Mouse (Mus musculus) heart, embryonic 12.5 days (tissue): ENCODE data around the gene Eya2. TPM values are rescaled to one million over a fixed set of nuclear protein-coding genes. Genes with fewer than 3 reads are reported as not detected.

Experiments used
- ATAC-seq: fragments of 200-750 bp; cut with Nextera tagmentation; 2 replicates; pipeline ENCODE4 v1.8.0; 2017; ENCODE audit warnings: moderate TSS enrichment, moderate library complexity; ENCODE audit not compliant: insufficient number of reproducible peaks, low FRiP score
- H3K27ac ChIP-seq: fragments of 300-500 bp; sonication (generic); 2 replicates; pipeline ENCODE4 v1.5.1; 2016; ENCODE audit warnings: mild to moderate bottlenecking, moderate library complexity; ENCODE audit not compliant: poor library complexity, severe bottlenecking
- H3K27me3 ChIP-seq: fragments of 300-500 bp; sonication (generic); replicated peaks from 2 replicates; pipeline ENCODE4 v1.6.1; 2016; ENCODE audit warnings: mild to moderate bottlenecking, moderate library complexity
- H3K36me3 ChIP-seq: fragments of 300-500 bp; sonication (generic); 2 replicates; pipeline ENCODE4 v1.6.1; 2016; ENCODE audit warnings: mild to moderate bottlenecking, moderate library complexity
- H3K4me1 ChIP-seq: fragments of 300-500 bp; sonication (generic); replicated peaks from 2 replicates; pipeline ENCODE4 v1.6.1; 2016; ENCODE audit warnings: mild to moderate bottlenecking
- H3K4me2 ChIP-seq: fragments of 300-500 bp; sonication (generic); 2 replicates; pipeline ENCODE4 v1.6.1; 2016; ENCODE audit warnings: mild to moderate bottlenecking, moderate library complexity
- H3K4me3 ChIP-seq: fragments of 300-500 bp; sonication (generic); 2 replicates; pipeline ENCODE4 v1.5.1; 2016; ENCODE audit warnings: mild to moderate bottlenecking
- H3K9ac ChIP-seq: fragments of 300-500 bp; sonication (generic); 2 replicates; pipeline ENCODE4 v1.6.1; 2016; ENCODE audit warnings: mild to moderate bottlenecking, moderate library complexity
- H3K9me3 ChIP-seq: fragments of 300-500 bp; sonication (generic); replicated peaks from 2 replicates; pipeline ENCODE4 v1.6.1; 2016; ENCODE audit warnings: mild to moderate bottlenecking, moderate library complexity
- WGBS: fragments of 180-500 bp; shearing (Covaris S2); methylation state at CpG from one replicate; pipeline ENCODE4 v1.1.7; 2016; 5-methylcytosine and 5-hydroxymethylcytosine counted together
- polyA plus RNA-seq: library from polyadenylated mRNA; unstranded; fragments of >200 nt; fragmentation: Nextera tagmentation; extraction: Ambion mirVana; gene quantifications from 2 replicates; pipeline ENCODE4 v1.2.1, GENCODE M21; 2016

Eya2 gene
- polyA plus RNA-seq, 1 experiment from 2014 or later, result 0.13 TPM

DNA sequence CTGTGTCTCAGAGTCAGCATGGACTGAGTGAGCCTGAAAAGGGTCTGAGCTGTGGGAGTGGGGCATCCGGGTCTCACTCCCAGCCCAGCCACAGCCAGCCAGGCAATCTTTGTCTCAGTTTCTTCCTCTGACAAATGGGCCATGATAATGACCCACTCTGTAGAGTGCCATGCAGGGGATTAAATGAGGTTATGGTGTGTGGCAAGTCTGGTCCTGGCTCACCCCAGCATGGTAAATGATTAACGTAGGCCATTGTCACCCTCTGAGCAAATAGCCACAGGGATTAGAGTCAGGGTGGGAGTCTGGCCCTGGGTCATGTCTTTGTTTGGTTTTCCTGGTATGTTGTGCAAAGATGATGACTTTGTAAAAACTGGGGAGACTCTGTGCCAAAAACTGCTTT, 72.3 kb downstream of the Eya2 start:
- Histone ChIP-seq H3K4me3 (no peak overlapping the region), H3K9me3 (peaks cover 1% of the 10 kb centered on the region; the same call in 1 of the 2 replicates), H3K36me3 (no peaks in the 10 kb centered on the region), H3K4me2 (no peak overlapping the region), H3K4me1 (no peaks in the 10 kb centered on the region), H3K27me3 (no peaks in the 10 kb centered on the region), H3K27ac (no peak overlapping the region), H3K9ac (no peak overlapping the region)
- ATAC-seq, result no peak
- WGBS, result 71% methylated on average over 2 of the region's 2 CpGs

DNA sequence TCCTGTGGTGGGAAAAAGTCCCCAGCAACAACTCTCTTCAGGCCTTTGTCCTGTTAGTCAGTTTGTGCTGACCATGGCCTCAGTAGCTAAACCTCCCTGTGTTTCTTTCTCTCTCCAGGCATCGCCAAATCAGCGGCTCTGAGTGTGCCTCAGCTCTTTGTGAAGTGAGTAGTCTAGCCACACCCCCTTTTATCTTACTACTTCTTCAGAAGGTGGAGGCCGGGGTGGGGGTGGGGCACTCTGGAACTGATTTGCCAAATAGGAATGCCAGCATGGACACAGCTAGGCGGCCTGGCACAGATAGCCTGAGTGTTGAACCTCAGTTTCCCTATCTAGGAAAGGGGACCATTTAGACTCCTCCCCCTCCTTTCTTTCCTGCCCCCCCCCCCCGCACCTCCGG, 87.9 kb downstream of the Eya2 start:
- Histone ChIP-seq H3K36me3 (no peaks in the 10 kb centered on the region), H3K9ac (no peak overlapping the region), H3K27me3 (peaks cover 3% of the 10 kb centered on the region), H3K9me3 (0 out of 2 replicates have a peak, but pooled peaks cover 4% of the 10 kb centered on the region), H3K27ac (no peak overlapping the region), H3K4me1 (no peaks in the 10 kb centered on the region), H3K4me3 (no peak overlapping the region), H3K4me2 (no peak overlapping the region)
- WGBS, result 39% methylated on average over 5 of the region's 6 CpGs
- no peak for ATAC-seq

DNA sequence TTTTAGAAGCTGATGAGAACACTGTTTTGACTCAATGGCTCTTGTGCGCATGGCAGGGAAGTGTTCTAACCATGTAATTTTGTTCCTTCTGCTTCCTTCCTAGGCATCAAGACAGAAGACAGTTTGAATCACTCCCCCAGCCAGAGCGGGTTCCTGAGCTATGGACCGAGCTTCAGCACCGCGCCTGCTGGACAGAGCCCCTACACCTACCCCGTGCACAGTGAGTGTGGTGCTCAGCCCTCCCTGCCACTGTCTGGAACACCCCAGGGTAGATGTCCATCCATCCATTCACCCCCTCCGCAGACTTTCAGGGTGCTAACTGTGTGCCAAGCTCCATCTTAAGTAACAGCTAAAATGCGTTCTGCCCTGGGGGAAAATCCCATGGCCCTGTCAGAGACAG, 92.7 kb downstream of the Eya2 start:
- Histone ChIP-seq H3K36me3 (no peaks in the 10 kb centered on the region), H3K9ac (no peak overlapping the region), H3K27me3 (peaks cover 4% of the 10 kb centered on the region), H3K4me3 (no peak overlapping the region), H3K9me3 (no peaks in the 10 kb centered on the region), H3K4me1 (no peaks in the 10 kb centered on the region), H3K27ac (no peak overlapping the region), H3K4me2 (no peak overlapping the region)
- no peak for ATAC-seq
- WGBS, result 21% methylated on average over 8 of the region's 8 CpGs

DNA sequence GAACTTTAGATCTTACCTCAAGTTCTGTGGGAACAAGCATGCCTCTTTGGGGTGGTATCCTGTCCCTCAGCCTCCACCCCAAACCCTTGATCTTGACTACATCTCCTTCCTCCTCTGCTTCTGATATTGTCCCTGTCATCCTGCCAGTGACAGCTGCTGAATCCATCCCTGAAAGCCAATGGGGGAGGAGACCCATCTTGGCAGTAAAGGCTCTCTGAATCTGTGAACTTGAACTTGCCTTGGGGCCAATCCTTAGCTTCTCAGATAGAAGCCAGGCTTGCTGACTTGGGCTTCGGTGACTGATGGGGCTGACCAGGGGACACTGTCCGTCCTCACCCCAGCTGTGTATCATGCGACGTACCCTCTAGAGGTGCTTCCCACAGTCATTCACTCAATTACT, 94.1 kb downstream of the Eya2 start:
- Histone ChIP-seq H3K9me3 (no peaks in the 10 kb centered on the region), H3K4me2 (no peak overlapping the region), H3K36me3 (no peaks in the 10 kb centered on the region), H3K27me3 (peaks cover 4% of the 10 kb centered on the region), H3K9ac (no peak overlapping the region), H3K27ac (no peak overlapping the region), H3K4me1 (no peaks in the 10 kb centered on the region), H3K4me3 (no peak overlapping the region)
- ATAC-seq, result no peak
- WGBS, result 83% methylated on average over 4 of the region's 4 CpGs

DNA sequence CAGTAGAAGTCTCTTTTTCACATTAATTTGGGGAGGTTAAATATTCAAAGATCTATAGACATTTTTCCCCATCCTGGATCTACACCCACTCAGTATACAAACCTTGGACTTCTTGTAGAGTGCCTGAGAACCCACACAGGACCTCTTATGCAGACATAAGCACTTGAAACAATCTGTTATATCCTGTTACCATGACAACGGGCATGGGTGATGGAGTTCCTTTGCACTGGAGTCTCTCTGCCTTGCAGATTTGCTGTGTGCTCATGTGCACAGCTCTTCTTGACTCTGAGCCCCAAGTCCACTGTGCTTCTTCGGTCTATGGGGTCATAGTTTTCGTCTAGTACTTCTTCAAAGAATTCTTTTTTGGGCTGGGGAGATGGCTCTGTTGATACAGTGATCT, 96.2 kb downstream of the Eya2 start:
- Histone ChIP-seq H3K9ac (no peak overlapping the region), H3K4me2 (no peak overlapping the region), H3K4me3 (no peak overlapping the region), H3K36me3 (no peaks in the 10 kb centered on the region), H3K4me1 (no peaks in the 10 kb centered on the region), H3K9me3 (no peaks in the 10 kb centered on the region), H3K27me3 (peaks cover 4% of the 10 kb centered on the region), H3K27ac (no peak overlapping the region)
- WGBS, result 73% methylated on average over 3 of the region's 3 CpGs
- ATAC-seq, result no peak

DNA sequence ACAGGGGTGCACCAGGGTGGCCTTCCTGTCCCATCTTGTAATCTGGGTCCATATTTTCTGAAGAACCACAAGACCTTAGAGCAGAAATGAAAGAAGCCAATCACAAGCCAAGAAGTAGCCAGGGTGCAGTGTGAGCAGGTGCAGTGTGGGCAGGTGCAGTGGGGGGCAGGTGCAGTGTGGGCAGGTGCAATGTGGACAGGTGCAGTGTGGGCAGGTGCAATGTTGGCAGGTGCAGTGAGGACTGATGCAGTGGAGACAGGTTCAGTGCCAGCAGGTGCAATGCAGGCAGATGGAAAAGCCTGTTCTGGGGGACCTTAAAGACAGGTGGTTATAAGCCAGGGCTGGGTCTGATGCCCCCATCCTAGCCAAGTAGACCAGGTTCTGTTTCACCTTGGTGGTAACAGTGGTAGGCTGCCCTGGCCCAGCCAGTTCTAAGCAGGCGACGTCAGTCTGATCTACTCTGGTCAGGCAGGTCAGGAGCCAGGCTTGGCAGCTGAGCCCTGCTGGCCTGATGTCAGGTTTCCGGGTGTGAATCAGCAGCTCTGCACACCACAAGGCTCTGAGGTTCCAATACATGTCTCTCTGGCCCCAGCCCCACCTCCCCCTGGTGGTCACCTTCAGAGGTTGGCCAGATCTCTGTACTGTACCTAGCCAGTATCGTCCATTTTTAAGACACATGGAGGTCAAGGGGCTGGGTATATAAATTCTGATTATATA, 98.3 kb downstream of the Eya2 start:
- ATAC-seq, result no peak

DNA sequence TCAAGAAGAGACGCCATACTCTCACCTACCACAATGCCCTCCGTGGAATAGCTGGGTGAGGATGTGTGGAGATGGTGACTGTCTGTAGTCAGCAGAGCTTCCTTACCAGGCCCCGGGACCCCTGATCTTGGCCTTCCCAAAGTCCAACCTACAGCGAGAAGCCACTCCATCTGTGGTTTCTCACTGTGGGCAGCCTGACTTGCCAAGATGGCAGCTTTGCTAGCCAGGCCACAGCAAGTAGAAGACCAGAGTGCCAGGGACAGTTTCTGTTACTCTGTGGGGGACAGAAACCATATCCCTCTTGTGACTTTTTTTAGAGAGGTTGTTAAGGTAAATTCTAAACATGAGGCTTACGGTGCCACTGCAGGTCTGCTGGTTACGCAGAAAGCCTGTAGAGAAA, 99.9 kb downstream of the Eya2 start:
- no peak overlapping the region for H3K4me2 ChIP-seq
- 83% methylated on average over 6 of the region's 6 CpGs for WGBS
- no peak overlapping the region for H3K4me3 ChIP-seq
- H3K9me3 ChIP-seq, result no peaks in the 10 kb centered on the region
- no peaks in the 10 kb centered on the region for H3K4me1 ChIP-seq
- H3K27ac ChIP-seq, result no peak overlapping the region
- ATAC-seq, result no peak
- H3K27me3 ChIP-seq, result no peaks in the 10 kb centered on the region; the same call in 1 of the 2 replicates
- no peak overlapping the region for H3K9ac ChIP-seq
- no peaks in the 10 kb centered on the region for H3K36me3 ChIP-seq

More for the DNA sequence above, 98.3 kb downstream of the Eya2 start:
- Histone ChIP-seq H3K27ac (no peak overlapping the region), H3K36me3 (no peaks in the 10 kb centered on the region), H3K4me1 (no peaks in the 10 kb centered on the region), H3K27me3 (no peaks in the 10 kb centered on the region), H3K4me2 (no peak overlapping the region), H3K9ac (no peak overlapping the region), H3K9me3 (no peaks in the 10 kb centered on the region), H3K4me3 (no peak overlapping the region)
- WGBS, result 64% methylated on average over 4 of the region's 4 CpGs

DNA sequence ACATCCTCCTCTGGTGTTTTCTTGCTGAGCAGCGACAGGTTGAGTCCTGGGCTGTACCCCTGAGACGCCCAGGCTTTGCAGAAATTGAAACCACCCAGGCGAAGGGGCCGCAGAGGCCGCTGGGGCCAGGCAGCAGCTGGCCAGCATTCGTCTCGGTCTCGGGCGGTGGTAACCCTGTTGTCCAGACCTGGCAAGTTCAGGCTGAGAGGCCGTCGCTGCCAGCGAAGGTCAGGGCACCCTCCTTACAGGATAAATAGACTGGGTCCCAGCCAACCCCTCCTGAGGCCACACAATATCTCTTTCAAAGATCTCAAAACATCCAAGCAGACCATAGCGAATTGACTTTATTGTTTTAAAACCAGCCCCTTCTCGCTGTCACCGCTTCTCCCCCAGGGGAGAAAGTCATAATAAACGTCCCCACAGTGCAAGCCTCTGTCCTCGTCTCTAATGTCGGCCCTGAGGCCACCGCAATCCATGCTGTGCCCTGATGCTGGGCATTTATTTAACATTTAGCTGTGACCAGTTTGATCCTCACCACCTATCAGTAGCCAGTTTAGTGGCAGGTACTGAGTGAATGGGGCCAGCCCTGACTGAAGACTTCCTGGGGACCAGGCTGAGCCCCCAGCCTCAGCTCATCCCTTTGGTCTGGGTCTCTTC, 105.5 kb downstream of the Eya2 start:
- Histone ChIP-seq H3K27ac (no peak overlapping the region), H3K4me1 (no peaks in the 10 kb centered on the region), H3K9ac (no peak overlapping the region), H3K9me3 (no peaks in the 10 kb centered on the region), H3K36me3 (no peaks in the 10 kb centered on the region), H3K4me2 (no peak overlapping the region), H3K4me3 (no peak overlapping the region), H3K27me3 (peaks cover 14% of the 10 kb centered on the region; the same call in 1 of the 2 replicates)
- 76% methylated on average over 19 of the region's 19 CpGs for whole genome bisulfite sequencing
- no peak for ATAC-seq

DNA sequence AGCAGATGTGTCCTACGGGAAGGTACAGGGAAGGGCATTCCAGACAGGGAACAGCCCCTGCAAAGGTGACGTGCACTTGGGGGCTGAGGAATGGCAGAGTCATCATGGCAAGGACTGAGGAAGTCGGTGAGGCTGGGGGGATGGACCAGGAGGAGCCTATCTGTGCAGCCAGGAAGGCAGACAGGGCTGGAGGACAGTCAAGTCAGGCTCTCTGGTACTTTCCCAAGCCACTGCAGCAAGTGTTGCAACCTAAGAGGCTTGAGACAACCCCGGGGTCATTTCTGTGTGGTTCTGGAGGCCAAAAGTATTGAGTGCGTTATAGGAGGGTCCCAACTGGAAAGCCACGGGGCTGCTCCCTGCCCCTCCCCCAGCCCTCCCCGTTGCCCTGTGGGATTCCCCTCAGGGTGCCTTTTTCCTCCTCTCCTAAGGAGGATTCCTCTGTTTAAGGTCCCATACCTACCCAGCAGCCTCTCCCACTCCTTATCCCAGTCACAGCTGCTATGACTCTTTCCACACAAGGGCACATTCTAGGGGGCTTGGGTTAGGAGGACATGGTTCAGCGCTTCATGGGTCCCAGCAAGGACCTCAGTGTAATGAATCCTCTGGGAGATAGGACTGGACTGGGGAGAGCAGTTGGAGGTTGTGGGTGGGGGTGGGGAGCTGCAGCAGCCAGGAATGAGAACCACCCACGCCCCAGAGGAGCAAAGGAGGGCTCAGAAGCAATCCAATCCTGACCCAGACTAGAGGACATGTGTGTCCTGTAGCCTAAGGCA, 108.4 kb downstream of the Eya2 start:
- Histone ChIP-seq H3K9ac (no peak overlapping the region), H3K9me3 (no peaks in the 10 kb centered on the region), H3K4me1 (no peaks in the 10 kb centered on the region), H3K36me3 (no peaks in the 10 kb centered on the region), H3K4me2 (no peak overlapping the region), H3K27me3 (peaks cover 14% of the 10 kb centered on the region; the same call in 1 of the 2 replicates), H3K4me3 (no peak overlapping the region), H3K27ac (no peak overlapping the region)
- 45% methylated on average over 9 of the region's 9 CpGs for WGBS
- no peak for ATAC-seq

DNA sequence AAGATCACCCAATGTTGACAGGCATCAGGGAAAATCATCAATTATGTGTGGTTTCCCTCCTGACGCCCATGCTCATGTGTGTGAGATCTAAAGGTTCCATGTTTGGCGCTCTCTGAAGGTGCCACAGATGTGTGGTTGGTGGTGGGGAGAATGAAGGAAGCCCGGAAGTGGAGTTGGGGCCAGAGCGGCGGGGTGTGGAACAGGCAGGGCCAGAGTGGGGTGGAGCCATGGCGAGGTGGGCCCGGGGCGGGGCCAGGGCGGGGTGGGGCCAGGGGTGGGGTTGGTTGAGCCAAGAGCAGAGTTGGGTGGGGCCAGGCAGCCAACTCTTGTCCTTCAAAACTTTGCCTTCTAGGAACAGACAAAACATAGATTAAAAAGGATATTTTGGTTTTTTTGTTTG, 113.4 kb downstream of the Eya2 start:
- no peaks in the 10 kb centered on the region for H3K9me3 ChIP-seq
- H3K4me1 ChIP-seq, result no peaks in the 10 kb centered on the region
- H3K9ac ChIP-seq, result no peak overlapping the region
- no peak overlapping the region for H3K4me3 ChIP-seq
- no peaks in the 10 kb centered on the region for H3K36me3 ChIP-seq
- H3K27me3 ChIP-seq, result 0 out of 2 replicates have a peak, but pooled peaks cover 3% of the 10 kb centered on the region
- H3K4me2 ChIP-seq, result no peak overlapping the region
- no peak for ATAC-seq
- H3K27ac ChIP-seq, result no peak overlapping the region
- 53% methylated on average over 9 of the region's 9 CpGs for WGBS

DNA sequence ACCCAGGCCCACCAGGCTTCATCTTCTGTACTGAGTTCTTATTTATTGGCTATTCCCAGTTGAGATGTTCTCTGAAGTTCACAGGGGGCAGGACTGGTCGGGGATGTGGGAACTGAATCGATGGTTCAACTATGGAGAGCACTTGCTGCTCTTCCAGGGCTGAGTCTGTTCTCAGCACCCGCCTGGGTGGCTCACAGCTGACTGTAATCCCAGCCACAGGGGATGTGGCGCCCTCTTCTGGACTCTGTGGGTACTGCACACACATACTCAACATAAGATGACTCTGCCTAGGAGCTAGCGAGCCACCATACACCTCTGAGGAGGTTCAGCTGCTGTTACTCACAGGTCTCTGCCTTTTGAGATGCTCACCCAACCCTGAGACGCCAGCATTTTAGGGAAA, 121.9 kb downstream of the Eya2 start:
- Histone ChIP-seq H3K27ac (no peak overlapping the region), H3K4me3 (no peak overlapping the region), H3K9me3 (no peaks in the 10 kb centered on the region; the same call in 1 of the 2 replicates), H3K36me3 (no peaks in the 10 kb centered on the region), H3K9ac (no peak overlapping the region), H3K4me1 (no peaks in the 10 kb centered on the region), H3K27me3 (0 out of 2 replicates have a peak, but pooled peaks cover 5% of the 10 kb centered on the region), H3K4me2 (no peak overlapping the region)
- 76% methylated on average over 6 of the region's 6 CpGs for WGBS
- ATAC-seq, result 0 out of 2 replicates have a peak, but pooled peaks have one; percentile 2
